Mouse (Mus musculus) lung, embryonic 16.5 days (tissue): Measurements from ENCODE around the gene Cdr2. TPM values are rescaled to one million over a fixed set of nuclear protein-coding genes. Genes with fewer than 3 reads are reported as not detected.
"Not testable (repeated sequence)": the region's sequence is repeated elsewhere in the genome, so short reads cannot be mapped to it uniquely, and the experiment has no call there.

Experiments used
- ATAC-seq: fragments of 200-750 bp; cut with Nextera tagmentation; 2 replicates; pipeline ENCODE4 v1.8.0; 2017; ENCODE audit warnings: low read depth, mild to moderate bottlenecking, moderate library complexity
- H3K27ac ChIP-seq: fragments of 300-500 bp; sonication (generic); 2 replicates; pipeline ENCODE4 v1.5.1; 2014; ENCODE audit warnings: mild to moderate bottlenecking, control low read depth, low read length
- H3K27me3 ChIP-seq: fragments of 300-500 bp; sonication (generic); 2 replicates; pipeline ENCODE4 v1.6.1; 2014; ENCODE audit warnings: low read depth, low read length, mixed read lengths; ENCODE audit not compliant: control insufficient read depth, insufficient read depth
- H3K36me3 ChIP-seq: fragments of 300-500 bp; sonication (generic); 2 replicates; pipeline ENCODE4 v1.6.1; 2014; ENCODE audit warnings: low read length; ENCODE audit not compliant: control insufficient read depth, insufficient read depth
- H3K4me1 ChIP-seq: fragments of 300-500 bp; sonication (generic); replicated peaks from 2 replicates; pipeline ENCODE4 v1.6.1; 2014; ENCODE audit warnings: low read length, mixed read lengths; ENCODE audit not compliant: control insufficient read depth, insufficient read depth
- H3K4me2 ChIP-seq: fragments of 300-500 bp; sonication (generic); 2 replicates; pipeline ENCODE4 v1.6.1; 2014; ENCODE audit warnings: low read depth, low read length, control low read depth
- H3K4me3 ChIP-seq: fragments of 300-500 bp; sonication (generic); 2 replicates; pipeline ENCODE4 v1.5.1; 2014; ENCODE audit warnings: mild to moderate bottlenecking, low read length, control low read depth
- H3K9ac ChIP-seq: fragments of 300-500 bp; sonication (generic); 2 replicates; pipeline ENCODE4 v1.6.1; 2014; ENCODE audit warnings: low read length, control low read depth
- H3K9me3 ChIP-seq: fragments of 300-500 bp; sonication (generic); 2 replicates; pipeline ENCODE4 v1.6.1; 2016; ENCODE audit warnings: low read length; ENCODE audit not compliant: control insufficient read depth
- WGBS: fragments of 180-500 bp; shearing (Covaris S2); extraction: QIAGEN DNeasy Blood & Tissue Kit; methylation state at CpG from one replicate; pipeline ENCODE4 v1.1.7; 2014; 5-methylcytosine and 5-hydroxymethylcytosine counted together
- polyA plus RNA-seq: library from polyadenylated mRNA; unstranded; fragments of >200 nt; fragmentation: Nextera tagmentation; extraction: Ambion mirVana; gene quantifications from 2 replicates; pipeline ENCODE4 v1.2.1, GENCODE M21; 2015

The Cdr2 gene
- polyA plus RNA-seq, 1 experiment from 2014 or later: 8.5 TPM

DNA sequence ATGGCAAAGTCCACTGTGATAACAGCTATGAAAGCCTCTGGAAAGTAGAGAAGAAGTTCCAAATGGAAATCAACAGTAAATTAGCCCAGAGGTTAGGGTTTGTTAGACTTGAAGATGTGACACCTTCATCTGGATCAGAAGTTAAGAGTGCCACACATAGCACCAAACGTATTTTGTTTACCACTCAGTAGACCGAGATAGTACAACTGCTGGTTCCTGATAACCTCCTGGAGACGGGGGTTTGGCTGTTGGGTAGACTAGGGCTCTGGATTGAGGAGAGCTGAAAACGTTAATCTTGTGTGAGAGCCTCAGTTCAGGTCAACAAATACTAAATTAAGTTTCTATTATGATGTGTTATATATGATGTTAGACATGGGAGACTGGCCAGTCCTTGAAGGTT, 2.1 kb downstream of the Cdr2 start:
- peaks cover 20% of the 10 kb centered on the region for H3K4me1 ChIP-seq
- H3K36me3 ChIP-seq: no peaks in the 10 kb centered on the region
- 68% methylated on average over 4 of the region's 4 CpGs for WGBS
- no peak overlapping the region for H3K9ac ChIP-seq
- no peaks in the 10 kb centered on the region for H3K9me3 ChIP-seq
- H3K4me3 ChIP-seq: no peak overlapping the region
- no peak for ATAC-seq
- H3K27me3 ChIP-seq: no peaks in the 10 kb centered on the region
- no peak overlapping the region for H3K4me2 ChIP-seq
- H3K27ac ChIP-seq: no peak overlapping the region

DNA sequence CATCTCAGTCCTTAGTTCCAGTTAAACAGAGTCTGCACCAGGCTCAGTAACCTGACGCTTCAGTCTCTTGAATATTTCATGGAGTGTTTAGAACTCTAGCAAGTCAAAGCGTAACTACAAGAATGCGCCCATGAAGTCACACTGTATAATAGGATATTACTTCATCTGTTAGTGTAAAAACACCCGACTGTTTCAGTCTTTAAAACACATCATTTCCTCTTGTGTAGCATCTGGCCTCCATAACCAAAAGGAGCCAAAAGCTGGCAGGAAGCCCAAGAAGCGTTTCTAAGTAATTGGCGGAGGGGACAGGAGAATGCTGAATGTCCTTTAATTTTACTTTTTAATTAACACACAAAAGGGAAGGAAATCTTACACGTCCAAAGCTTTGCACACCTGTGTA, 5.0 kb downstream of the Cdr2 start:
- no peaks in the 10 kb centered on the region for H3K27me3 ChIP-seq
- ATAC-seq: peak; percentile 53

DNA sequence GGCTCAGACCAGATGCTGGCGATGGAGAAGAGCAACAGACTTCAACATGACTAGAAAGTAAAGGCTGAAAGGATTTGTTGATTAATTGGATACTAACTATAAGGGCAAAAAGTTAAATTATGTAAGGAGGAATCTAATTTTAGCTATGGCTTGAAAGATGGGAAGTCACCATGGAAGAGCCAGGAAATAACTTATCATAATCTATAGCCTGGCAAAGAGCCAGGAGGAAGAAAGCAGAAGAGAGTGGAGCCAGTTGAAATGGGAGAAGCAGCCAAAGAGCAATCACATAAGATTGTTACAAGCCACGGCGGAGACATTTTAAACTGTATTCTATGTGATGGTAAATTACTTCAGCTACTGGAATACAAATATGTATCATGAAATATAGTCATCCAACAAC, 8.1 kb downstream of the Cdr2 start:
- Histone ChIP-seq H3K4me2 (no peak overlapping the region), H3K9ac (no peak overlapping the region), H3K36me3 (no peaks in the 10 kb centered on the region), H3K27ac (no peak overlapping the region), H3K4me1 (peaks cover 16% of the 10 kb centered on the region), H3K4me3 (no peak overlapping the region), H3K27me3 (no peaks in the 10 kb centered on the region), H3K9me3 (no peaks in the 10 kb centered on the region)
- peak; percentile 30 for ATAC-seq
- 37% methylated on average over 3 of the region's 3 CpGs for WGBS

More for the DNA sequence above, 5.0 kb downstream of the Cdr2 start:
- H3K9me3 ChIP-seq: no peaks in the 10 kb centered on the region
- WGBS: 31% methylated on average over 7 of the region's 7 CpGs
- H3K36me3 ChIP-seq: no peaks in the 10 kb centered on the region
- no peak overlapping the region for H3K4me3 ChIP-seq
- peak overlapping the region; percentile 13 for H3K4me2 ChIP-seq
- H3K27ac ChIP-seq: peak overlapping the region; percentile 60
- no peak overlapping the region for H3K9ac ChIP-seq
- peaks cover 23% of the 10 kb centered on the region for H3K4me1 ChIP-seq

DNA sequence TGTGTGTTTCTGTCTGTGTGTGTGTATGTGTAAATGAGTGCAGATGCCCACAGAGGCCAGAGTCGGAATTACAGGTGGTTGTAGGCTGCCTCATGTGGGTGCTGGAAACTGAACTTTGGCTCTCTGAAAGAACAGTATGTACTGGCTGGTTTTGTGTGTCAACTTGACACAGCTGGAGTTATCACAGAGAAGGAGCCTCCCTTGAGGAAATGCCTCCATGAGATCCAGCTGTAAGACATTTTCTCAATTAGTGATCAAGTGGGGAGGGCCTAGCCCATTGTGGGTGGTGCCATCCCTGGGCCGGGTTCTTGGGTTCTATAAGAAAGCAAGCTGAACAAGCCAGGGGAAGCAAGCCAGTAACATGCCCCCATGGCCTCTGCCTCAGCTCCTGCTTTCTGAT, 9.6 kb downstream of the Cdr2 start:
- not testable (repeated sequence) for ATAC-seq, H3K27ac ChIP-seq, H3K27me3 ChIP-seq, H3K9me3 ChIP-seq, H3K36me3 ChIP-seq, H3K4me3 ChIP-seq, H3K4me2 ChIP-seq, H3K9ac ChIP-seq
- WGBS: 86% methylated on average over 2 of the region's 2 CpGs
- peaks cover 16% of the 10 kb centered on the region for H3K4me1 ChIP-seq

DNA sequence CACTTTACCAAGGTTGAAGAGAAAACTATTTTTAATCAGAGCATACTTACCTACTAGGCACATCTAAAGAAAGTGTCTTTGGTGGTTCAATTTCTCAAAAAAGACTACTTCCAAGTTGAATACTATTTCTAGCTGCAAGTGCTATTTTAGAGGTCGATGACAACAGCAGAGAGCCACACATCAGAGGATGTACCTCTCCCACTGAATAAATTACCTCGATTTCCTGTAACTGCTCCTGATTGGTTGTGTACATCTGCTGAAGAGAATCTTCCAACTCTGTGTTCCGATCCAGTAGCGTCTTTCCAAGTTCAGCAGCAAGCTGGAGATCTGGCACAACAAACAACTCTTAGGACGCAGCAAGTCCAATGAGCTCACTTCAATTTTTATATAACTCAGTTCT, 12.0 kb downstream of the Cdr2 start:
- Histone ChIP-seq H3K4me3 (no peak overlapping the region), H3K4me2 (no peak overlapping the region), H3K27ac (no peak overlapping the region), H3K9me3 (no peaks in the 10 kb centered on the region), H3K36me3 (no peaks in the 10 kb centered on the region), H3K4me1 (peaks cover 6% of the 10 kb centered on the region), H3K27me3 (no peaks in the 10 kb centered on the region), H3K9ac (no peak overlapping the region)
- no peak for ATAC-seq
- 65% methylated on average over 5 of the region's 5 CpGs for WGBS

DNA sequence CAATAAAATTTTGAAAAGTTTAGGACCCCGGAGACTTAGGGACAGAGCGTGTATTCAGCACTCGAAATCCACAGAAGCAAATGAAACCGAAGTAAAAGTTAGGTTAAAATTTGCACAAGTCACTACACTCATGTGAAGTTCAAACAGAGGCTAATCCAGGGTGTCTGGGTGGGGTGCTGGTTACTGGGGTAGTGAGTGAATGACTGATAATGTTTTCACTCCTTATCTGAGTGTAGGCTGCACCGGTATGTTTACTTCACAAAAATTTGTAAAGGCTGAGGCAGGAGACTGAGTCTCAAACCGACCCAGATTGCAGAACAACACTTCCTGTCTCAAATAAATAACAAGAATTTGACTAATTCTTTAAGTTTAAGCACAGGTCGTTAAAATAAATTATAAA, 12.9 kb downstream of the Cdr2 start:
- no peak for ATAC-seq
- peaks cover 6% of the 10 kb centered on the region for H3K4me1 ChIP-seq
- WGBS: 50% methylated on average over 7 of the region's 7 CpGs
- H3K27me3 ChIP-seq: no peaks in the 10 kb centered on the region
- H3K36me3 ChIP-seq: no peaks in the 10 kb centered on the region
- no peak overlapping the region for H3K4me3 ChIP-seq
- H3K27ac ChIP-seq: no peak overlapping the region
- no peak overlapping the region for H3K9ac ChIP-seq
- no peak overlapping the region for H3K4me2 ChIP-seq
- H3K9me3 ChIP-seq: no peaks in the 10 kb centered on the region

GRCm38 (mm10) chr7:120963126-120963525, 19.0 kb downstream of the Cdr2 start:
- H3K4me2 ChIP-seq: no peak overlapping the region
- no peaks in the 10 kb centered on the region for H3K4me1 ChIP-seq
- no peak overlapping the region for H3K27ac ChIP-seq
- no peaks in the 10 kb centered on the region for H3K27me3 ChIP-seq
- no peak overlapping the region for H3K9ac ChIP-seq
- H3K36me3 ChIP-seq: 0 out of 2 replicates have a peak, but pooled peaks cover 2% of the 10 kb centered on the region
- 67% methylated on average over 5 of the region's 5 CpGs for WGBS
- H3K9me3 ChIP-seq: no peaks in the 10 kb centered on the region
- H3K4me3 ChIP-seq: no peak overlapping the region
- no peak for ATAC-seq

GRCm38 (mm10) chr7:120961893-120962292, 20.2 kb downstream of the Cdr2 start:
- Histone ChIP-seq H3K36me3 (peaks cover 9% of the 10 kb centered on the region; the same call in 1 of the 2 replicates), H3K9me3 (no peaks in the 10 kb centered on the region), H3K4me3 (no peak overlapping the region), H3K27ac (no peak overlapping the region), H3K27me3 (no peaks in the 10 kb centered on the region), H3K4me2 (no peak overlapping the region), H3K9ac (no peak overlapping the region), H3K4me1 (no peaks in the 10 kb centered on the region)
- 47% methylated on average over 3 of the region's 3 CpGs for WGBS
- ATAC-seq: no peak

DNA sequence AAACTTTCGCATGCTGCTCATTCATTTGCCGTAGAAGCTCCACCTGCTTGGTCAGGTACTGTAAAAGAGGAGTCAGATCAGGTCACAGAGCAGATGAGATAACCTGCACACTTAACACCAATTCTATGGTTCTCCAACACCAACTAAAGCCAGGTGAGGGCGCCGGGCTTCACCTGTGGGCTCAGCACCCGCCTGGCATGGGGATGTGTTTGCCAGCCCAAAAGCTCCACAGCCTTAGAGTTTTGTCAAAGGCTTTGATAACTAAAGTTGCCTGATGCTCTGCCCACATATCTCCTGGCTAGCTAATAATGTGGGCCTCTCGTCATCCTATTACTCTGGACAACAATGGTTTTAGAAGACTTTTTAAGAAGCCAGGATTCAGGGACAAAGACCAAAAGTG, 21.5 kb downstream of the Cdr2 start:
- H3K36me3 ChIP-seq: peaks cover 9% of the 10 kb centered on the region; the same call in 1 of the 2 replicates
- H3K9ac ChIP-seq: no peak overlapping the region
- H3K9me3 ChIP-seq: no peaks in the 10 kb centered on the region
- no peak overlapping the region for H3K27ac ChIP-seq
- no peaks in the 10 kb centered on the region for H3K27me3 ChIP-seq
- no peak overlapping the region for H3K4me2 ChIP-seq
- 76% methylated on average over 6 of the region's 6 CpGs for WGBS
- H3K4me3 ChIP-seq: no peak overlapping the region
- H3K4me1 ChIP-seq: no peaks in the 10 kb centered on the region
- no peak for ATAC-seq

DNA sequence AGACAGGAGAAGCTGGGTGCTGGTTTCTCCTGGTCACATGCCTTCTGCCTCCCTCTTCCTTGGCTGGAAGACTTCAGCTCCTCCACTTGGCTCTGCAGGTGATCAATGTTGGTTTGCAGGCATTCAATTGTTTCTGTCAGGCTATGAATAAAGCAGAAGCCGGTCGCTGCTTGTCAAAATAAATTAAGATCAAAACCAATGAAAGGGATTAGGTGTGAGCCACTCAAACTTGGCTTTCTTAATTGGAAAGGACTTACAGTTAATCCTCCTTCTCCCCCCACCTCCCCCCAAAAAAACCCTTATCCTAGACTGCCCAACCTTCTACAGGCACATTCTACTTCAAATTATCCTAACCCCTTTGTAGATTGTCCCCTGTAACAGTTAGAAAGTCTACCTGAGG, 22.0 kb downstream of the Cdr2 start:
- Histone ChIP-seq H3K9ac (no peak overlapping the region), H3K36me3 (peaks cover 9% of the 10 kb centered on the region; the same call in 1 of the 2 replicates), H3K4me1 (no peaks in the 10 kb centered on the region), H3K9me3 (no peaks in the 10 kb centered on the region), H3K27me3 (no peaks in the 10 kb centered on the region), H3K4me3 (no peak overlapping the region), H3K27ac (no peak overlapping the region), H3K4me2 (no peak overlapping the region)
- WGBS: 81% methylated on average over 2 of the region's 2 CpGs
- no peak for ATAC-seq
